Mouse (Mus musculus): ENCODE data around the gene Ptpre. TPM values are rescaled to one million over a fixed set of nuclear protein-coding genes. Genes with fewer than 3 reads are reported as not detected.
"Not testable (repeated sequence)": the region's sequence is repeated elsewhere in the genome, so short reads cannot be mapped to it uniquely, and the experiment has no call there.

Gene Ptpre
- total RNA-seq, 2 experiments from 2014 or later: 6.1 to 13.0 TPM

DNA sequence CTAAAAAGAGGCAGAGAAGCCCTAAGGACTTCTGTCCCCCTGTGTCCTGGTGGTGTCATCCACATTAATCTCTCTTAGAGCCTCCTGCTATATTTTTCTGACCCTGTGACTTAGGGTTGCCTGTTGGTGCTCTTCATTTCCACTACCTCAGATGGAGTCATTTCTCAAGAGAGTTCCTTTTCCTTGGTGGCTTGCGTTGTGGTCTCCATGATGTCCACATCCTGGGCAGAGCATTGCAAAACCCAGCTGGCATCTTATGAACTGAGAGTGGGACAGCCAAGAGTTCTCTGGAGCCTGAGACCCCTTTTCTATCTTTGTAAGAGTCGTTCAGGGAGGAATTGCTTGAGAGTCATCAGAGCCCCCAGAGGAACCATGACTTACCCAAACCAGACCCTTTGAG lies 129.0 kb downstream of the Ptpre start:
- ATAC-seq (replicated peaks; ENCODE audit: low FRiP score, poor library complexity, severe bottlenecking): no peak

DNA sequence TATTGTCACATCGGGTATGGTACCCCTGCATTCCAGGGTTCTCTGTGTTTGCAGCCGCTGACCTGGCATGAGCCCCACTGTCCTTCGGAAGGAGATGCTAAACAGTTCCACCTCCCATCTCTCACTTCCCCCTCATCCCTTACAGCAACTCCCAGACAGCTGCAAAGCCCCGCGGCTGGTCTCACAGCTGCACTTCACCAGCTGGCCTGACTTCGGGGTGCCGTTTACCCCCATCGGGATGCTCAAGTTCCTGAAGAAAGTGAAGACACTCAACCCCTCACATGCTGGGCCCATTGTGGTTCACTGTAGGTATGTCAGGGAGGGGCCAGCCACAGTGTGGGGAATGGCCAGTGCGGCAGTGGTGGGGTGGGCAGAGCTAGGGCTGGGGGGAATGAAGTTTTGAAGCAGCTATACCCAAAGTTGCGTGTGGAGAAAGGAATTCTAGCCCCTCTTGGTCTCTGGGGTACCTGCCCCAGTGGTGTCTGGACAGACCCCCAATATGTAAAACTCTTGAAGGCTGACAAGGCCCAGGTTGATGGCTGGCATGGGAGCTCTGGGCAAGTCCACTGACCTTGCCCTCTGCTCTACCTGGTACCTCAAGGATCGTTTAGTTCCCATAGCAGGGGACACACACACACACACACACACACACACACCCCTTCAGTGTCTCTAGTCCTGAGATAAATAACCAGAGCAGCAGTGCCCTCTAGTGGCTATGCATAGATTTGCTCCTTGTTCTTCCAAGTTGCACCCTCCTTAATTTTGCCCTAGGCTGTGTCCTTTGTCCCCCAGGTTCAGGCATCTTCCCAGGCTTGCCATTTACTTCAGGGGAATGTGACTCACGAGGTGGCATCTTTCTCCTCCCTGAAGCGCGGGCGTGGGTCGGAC lies 131.8 kb downstream of the Ptpre start:
- ATAC-seq (replicated peaks; ENCODE audit: low FRiP score, poor library complexity, severe bottlenecking): peak; percentile 61; the same call in 1 of the 2 replicates

DNA sequence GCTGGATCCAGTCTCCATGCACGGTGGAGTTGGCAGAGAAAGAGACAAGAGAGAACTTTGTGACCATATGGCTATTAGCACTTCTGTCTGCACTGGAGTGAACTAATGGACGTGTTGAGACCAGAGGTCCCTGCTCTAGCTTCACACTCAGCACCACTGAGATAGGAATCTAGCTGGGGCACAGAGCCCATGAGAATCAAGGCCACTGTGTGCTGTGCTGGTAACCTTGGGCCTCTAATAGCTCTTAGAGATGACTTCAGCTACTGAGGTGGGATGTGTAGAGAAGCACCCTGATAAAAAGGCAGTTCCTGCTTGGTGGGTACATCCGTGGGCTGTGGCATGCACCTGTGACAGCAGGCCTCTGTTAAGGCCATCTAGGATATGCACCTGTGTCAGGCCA lies 136.3 kb downstream of the Ptpre start:
- no peak for ATAC-seq (replicated peaks; ENCODE audit: low FRiP score, poor library complexity, severe bottlenecking)

DNA sequence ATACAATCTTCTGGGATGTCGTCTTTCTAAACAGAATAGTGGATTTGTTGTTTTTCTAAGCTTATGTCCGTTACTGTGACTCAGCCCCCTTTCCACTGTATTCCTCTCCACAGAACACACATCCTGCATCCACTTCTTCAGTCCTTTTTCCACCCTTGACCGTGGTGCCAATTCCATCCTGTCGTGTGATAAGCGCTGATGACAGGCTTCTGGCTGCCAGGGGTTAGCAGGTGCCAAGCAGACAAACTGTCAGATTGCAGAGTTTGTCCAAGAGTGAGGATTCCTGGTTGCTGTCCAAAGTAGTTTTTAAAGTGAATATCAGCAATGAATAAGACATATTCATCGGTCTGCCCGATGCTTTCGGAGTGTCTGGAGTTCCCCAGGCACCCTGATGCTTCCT lies 139.4 kb downstream of the Ptpre start:
- ATAC-seq (replicated peaks; ENCODE audit: low FRiP score, poor library complexity, severe bottlenecking): no peak

DNA sequence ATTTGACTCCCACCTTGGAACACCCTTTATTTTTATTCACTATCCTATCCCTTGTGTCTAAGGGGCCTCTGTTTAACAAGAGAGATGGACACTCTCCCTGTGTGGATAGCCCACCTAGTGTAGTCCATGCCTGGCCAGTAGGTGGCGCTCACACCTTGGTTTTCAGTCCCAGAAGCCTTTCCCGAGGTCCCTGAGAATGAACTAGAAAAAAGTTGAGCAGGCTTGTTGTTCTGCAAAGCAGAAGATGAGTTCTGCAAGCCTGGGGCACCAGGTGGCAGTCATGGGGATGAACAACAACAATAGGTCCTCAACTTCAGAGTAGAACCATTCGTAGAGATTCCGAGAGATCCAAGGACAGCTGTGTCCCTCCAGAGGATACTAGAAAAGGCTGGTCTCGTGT lies 143.1 kb downstream of the Ptpre start:
- ATAC-seq (replicated peaks; ENCODE audit: low FRiP score, poor library complexity, severe bottlenecking): peak; percentile 65

DNA sequence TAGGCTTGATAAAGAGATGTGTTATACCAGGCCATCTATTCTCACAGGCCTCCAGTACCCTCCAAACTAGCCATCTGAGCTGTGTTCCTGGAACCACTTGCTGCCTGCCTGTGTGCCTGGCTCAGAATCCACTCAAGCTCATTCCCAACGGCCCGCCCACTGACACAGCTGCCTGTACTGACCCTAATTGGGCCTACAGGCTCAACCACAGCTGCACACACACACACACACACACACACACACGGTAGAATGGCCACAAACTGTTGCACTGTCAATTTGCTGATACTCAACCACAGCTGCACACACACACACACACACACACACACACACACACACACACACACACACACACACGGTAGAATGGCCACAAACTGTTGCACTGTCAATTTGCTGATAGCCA lies 146.8 kb downstream of the Ptpre start:
- ATAC-seq (replicated peaks; ENCODE audit: low FRiP score, poor library complexity, severe bottlenecking): peak; percentile 11; the same call in 1 of the 2 replicates

DNA sequence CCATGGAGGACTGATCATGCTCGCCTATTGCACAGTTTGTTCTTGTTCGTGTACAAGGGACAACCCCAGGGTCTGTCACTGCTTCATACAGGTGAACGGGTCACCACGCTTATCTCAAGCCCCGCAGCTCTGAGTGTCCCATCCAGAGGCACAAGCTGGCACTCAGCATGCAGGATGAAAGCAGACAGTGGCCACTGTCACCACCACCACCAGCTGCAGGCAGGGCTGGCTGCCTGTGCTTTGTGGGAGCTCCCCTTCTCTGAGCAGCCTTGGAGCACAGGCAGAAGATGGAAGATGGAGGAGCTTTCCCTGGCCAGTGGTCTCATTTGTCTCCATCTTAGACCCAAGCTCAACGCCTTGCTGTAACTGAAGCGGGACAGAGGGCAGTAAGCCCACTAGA lies 147.7 kb downstream of the Ptpre start:
- ATAC-seq (replicated peaks; ENCODE audit: low FRiP score, poor library complexity, severe bottlenecking): peak; percentile 11; the same call in 1 of the 2 replicates

DNA sequence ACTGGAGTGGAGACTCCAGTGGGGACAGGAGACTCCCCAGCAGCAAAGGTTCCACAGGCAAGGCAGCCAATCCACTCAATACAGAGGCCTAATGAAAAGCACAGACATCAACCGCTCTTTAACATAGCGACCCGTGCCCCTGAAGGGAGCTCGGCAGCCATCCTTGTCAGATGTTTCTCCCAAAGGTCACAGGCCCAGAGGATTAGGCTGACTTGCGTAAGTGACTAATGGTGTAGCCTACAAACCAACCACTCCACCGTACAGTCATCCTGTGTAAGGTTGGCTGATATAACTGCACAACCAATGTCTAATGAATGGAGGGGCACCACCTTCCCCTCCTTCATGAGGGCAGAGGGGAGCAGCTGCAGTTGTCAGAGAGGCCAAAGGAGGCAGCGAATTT lies 152.1 kb downstream of the Ptpre start:
- no peak for ATAC-seq (replicated peaks; ENCODE audit: low FRiP score, poor library complexity, severe bottlenecking)

DNA sequence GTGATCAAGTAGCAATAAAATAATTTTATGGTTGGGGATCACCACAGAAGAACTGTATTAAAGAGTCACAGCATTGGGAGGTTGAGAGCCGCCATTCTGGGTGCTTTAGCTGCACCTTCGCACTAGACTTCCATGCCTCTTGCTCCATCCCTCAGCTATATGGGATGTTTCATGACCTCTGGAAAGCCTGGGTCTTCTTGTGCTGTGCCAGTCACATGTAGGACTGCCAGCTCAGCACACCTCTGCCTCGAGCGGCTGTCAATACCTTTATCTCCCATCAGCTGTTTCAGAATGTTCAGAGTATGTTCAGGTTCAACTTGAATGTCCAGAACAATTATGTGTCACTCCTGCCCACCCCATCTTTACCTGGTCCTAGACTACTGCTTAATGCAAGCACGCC lies 154.7 kb downstream of the Ptpre start:
- ATAC-seq (replicated peaks; ENCODE audit: low FRiP score, poor library complexity, severe bottlenecking): no peak

DNA sequence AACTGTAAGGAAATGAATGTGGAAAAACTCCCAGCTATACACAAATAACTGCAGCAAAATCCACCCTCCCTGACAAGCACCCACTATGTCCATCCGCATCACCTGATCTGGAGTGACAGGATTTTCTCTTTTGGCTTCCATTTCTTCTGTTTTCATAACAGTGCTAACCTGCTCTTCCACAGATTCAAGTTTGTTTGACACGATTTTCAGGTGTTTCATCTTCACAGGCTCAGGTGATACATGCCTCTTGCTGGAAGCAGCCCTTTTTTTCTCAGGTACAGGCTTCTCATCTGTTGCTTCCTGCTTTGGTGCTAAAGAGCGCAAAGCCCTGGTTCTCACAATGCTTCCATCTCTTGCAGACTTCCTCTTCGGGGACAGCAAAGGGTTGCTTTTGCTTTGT lies 156.8 kb downstream of the Ptpre start:
- no peak for ATAC-seq (replicated peaks; ENCODE audit: low FRiP score, poor library complexity, severe bottlenecking)

DNA sequence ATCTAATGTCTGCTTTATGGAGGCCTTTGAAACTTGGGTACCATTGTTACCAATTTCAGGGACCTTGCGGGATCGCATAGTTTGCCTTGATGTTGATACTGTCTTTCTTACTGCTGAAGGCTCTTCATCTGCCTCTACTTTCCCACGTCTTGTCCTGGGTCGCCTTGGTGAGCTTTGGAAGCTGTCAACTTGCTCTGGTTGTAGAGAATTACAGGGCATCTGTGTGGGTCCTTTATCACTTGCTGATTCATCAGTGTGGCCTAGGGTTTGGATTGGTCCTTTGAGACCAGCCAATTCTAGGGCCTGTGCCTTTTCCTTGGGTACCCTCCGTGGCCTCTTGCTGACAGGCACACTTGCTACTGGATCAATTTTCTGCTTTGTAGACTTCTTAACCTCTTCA lies 157.5 kb downstream of the Ptpre start:
- ATAC-seq (replicated peaks; ENCODE audit: low FRiP score, poor library complexity, severe bottlenecking): no peak

DNA sequence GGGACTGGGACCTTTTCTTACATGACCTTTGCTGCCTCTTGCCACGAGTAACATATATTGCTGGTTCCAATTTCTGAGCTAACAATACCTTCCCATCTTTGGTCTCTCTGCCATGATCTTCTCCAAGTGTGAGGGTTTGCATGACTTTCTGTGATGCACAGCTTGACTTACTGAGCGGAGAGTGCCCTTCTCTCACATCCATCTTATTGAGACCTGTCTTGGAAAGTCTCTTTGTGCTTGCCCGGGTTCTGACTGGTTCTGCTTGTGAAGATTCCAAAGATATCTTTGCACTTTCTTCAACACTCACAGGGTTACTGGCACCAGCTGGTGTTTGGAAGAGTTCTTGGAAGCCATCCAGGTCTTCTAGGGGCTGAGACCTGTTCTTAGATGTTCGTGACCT lies 158.8 kb downstream of the Ptpre start:
- ATAC-seq (replicated peaks; ENCODE audit: low FRiP score, poor library complexity, severe bottlenecking): no peak

DNA sequence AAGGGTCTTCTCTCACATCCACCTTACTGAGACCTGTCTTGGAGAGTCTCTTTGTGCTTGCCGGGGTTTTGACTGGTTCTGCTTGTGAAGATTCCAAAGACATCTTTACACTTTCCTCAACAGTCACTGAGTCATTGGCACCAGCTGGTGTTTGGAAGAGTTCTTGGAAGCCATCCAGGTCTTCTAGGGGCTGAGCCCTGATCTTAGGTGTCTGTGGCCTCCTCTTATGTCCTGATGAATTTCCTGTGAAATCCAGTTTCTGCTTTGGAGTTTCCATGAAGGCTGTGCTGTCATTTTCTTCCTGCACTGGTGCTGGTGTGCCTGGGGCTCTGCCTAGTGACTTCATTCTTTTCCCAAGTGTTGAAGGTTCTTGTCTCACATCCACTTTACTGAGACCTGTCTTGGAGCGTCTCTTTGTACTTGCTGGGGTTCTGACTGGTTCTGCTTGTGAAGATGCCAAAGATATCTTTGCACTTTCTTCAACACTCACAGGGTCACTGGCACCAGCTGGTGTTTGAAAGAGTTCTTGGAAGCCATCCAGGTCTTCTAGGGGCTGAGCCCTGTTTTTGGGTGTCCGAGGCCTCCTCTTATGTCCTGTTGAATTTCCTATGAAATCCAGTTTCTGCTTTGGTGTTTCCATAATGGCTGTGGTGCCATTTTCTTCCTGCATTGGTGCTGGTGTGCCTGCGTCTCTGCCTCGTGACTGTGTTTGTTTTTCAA lies 159.9 kb downstream of the Ptpre start:
- ATAC-seq (replicated peaks; ENCODE audit: low FRiP score, poor library complexity, severe bottlenecking): not testable (repeated sequence)

DNA sequence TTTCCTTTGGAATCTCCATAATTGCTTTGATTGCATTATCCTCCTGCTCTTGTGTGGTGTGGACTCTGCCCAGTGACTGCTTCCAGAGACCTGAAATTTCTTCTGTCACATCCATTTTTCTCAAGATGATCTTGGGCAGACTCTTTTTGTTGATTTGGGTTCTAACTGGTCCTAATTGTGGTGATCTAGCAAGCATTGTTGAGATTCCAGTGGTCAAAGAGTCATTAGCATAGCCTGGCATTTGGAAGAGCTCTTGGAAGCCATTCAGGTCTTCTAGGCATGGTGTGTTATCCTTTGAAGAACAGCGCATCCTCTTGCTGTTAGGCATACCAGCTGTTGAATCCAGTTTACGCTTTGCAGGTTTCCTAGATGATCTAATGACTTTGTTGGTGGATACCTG lies 161.1 kb downstream of the Ptpre start:
- no peak for ATAC-seq (replicated peaks; ENCODE audit: low FRiP score, poor library complexity, severe bottlenecking)

DNA sequence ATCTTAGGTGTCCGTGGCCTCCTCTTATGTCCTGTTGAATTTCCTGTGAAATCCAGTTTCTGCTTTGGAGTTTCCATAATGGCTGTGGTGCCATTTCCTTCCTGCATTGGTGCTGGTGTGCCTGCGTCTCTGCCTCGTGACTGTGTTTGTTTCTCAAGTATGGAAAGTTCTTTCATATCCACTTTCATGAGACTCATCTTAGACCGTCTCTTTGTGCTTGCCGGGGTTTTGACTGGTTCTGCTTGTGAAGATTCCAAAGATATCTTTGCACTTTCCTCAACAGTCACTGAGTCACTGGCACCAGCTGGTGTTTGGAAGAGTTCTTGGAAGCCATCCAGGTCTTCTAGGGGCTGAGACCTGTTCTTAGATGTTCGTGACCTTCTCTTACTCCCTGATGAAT lies 162.1 kb downstream of the Ptpre start:
- ATAC-seq (replicated peaks; ENCODE audit: low FRiP score, poor library complexity, severe bottlenecking): not testable (repeated sequence)

DNA sequence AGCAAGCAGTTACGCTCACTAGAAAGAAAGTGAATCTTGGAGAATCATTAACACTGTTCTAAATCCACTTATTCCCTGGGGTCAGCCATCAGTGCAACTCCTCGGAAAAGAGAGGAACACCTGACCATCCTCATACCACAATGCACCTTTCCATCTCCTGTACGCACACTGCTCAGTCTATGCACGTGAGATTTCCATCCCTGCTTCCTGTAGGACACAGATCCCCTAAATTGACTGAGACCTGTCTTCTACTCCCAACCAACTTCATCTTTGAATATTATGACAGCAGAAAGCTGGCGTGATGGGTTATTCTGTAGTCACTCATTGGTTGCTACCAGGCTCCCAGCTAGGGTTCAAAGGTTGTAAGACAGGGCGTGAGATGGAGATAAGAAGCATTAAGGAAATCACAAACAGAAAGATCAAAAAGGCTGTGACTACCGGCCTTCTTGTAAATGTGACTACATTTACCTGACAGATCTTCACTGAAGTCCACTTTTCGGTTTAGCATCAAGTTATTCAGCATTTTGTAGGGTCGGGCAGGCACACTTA lies 166.4 kb downstream of the Ptpre start:
- no peak for ATAC-seq (replicated peaks; ENCODE audit: low FRiP score, poor library complexity, severe bottlenecking)

DNA sequence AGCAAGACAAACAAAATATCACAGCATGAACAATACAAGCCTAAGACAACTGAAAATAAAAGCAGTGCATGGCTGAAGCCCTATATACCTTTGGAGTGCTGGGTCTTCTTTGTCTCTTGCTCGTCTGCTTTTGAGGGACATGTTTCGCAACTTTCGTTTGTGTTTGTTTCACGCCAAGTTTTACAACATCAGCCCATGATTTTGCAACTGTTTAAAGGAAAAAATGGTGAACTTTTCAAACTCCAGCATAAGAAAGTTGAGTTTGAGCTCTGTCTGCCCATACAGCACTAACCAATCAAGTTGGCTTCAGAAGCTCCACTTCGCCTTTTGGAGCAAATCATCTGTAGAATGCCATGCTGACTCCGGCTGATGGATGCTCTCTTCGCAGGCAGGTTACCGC lies 167.0 kb downstream of the Ptpre start:
- no peak for ATAC-seq (replicated peaks; ENCODE audit: low FRiP score, poor library complexity, severe bottlenecking)

DNA sequence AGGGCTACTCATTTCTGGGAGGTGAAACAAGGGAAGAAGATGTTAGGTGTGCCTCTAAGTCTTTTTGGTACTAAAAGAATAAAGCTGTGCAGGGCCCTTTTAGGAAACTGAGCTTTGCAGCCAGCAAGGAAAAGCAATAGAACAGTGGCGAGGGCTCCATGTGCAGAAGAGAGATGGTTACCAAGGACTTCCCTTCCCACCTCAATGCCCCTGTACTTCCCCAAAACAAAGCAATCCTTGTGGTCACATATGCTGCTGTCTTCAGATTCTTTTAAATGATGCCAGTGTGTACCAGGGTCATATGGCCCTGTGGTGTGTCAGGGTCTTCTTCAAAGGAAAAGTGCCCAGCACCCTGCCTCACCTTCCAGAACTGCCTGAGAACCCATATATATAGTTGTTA lies 167.8 kb downstream of the Ptpre start:
- 0 out of 2 replicates have a peak, but pooled peaks have one; percentile 9 for ATAC-seq (replicated peaks; ENCODE audit: low FRiP score, poor library complexity, severe bottlenecking)

DNA sequence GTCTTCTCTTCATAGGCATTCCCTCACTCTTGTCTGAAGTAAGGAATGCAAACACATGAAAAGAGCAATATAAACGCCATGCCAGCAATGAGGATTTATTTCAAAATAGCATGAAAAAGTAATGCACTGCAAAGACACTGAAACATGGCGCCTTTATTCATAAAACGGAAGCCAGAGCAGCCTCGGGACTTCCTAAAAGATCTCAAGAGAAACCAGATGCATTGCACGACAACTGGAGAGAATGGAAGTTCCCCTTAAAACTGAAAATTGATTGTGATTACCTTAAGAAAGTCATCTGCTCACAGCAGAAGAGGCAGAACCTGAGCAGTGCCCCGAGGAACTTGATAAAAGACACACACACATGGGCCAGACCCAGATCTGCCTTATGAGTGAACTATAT lies 168.5 kb downstream of the Ptpre start:
- no peak for ATAC-seq (replicated peaks; ENCODE audit: low FRiP score, poor library complexity, severe bottlenecking)

DNA sequence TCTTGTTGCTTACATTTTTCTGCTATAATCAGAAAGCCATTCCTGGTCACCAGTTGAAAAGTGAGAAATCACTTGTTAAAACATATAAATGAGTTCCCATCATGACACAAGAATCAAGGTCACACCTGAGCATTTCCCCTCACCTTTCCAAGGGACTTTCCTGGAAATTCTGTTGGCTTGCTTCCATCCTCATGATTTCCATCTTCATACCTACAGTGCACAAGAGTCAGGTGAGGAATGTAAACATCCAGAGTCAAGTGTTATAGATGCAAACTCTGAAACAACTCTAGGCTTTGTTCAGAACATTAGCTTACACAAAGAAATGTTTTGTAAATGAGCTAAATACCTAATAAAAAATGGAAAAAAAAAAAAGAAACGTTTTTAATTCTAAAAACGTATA lies 173.4 kb downstream of the Ptpre start:
- no peak for ATAC-seq (replicated peaks; ENCODE audit: low FRiP score, poor library complexity, severe bottlenecking)

DNA sequence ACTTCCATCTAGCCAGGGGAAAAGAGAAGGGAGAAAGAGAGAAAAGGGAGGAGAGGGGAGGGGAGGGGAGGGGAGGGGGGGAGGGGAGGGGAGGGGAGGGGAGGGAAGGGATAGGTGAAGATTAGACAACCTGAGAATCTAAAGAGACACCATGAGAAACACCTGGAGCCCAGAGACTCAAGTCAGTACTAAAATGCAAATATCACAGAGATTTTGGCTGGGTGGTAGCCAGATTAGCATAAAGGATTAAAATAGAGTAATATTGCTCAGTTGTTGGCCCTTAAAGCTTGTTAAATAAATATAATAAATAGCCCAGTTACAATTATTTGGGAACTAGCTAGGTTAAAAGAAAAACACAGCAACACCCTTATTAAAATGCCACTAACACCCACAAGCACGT lies 175.3 kb downstream of the Ptpre start:
- ATAC-seq (replicated peaks; ENCODE audit: low FRiP score, poor library complexity, severe bottlenecking): no peak
